Mouse (Mus musculus) hindbrain, embryonic 15.5 days (tissue): ENCODE data around the gene Irs1. TPM values are rescaled to one million over a fixed set of nuclear protein-coding genes. Genes with fewer than 3 reads are reported as not detected.

Source experiments
- ATAC-seq: fragments of 200-750 bp; cut with Nextera tagmentation; 2 replicates; pipeline ENCODE4 v1.8.0; 2017; ENCODE audit warnings: low read depth, moderate number of reproducible peaks, moderate TSS enrichment; ENCODE audit not compliant: low FRiP score
- H3K27ac ChIP-seq: fragments of 300-500 bp; sonication (generic); replicated peaks from 2 replicates; pipeline ENCODE4 v1.5.1; 2015; ENCODE audit warnings: mild to moderate bottlenecking, inconsistent platforms
- H3K27me3 ChIP-seq: fragments of 300-500 bp; sonication (generic); 2 replicates; pipeline ENCODE4 v1.6.1; 2015; ENCODE audit warnings: control low read depth, inconsistent platforms
- H3K36me3 ChIP-seq: fragments of 300-500 bp; sonication (generic); 2 replicates; pipeline ENCODE4 v1.6.1; 2015; ENCODE audit warnings: control low read depth, inconsistent platforms
- H3K4me1 ChIP-seq: fragments of 300-500 bp; sonication (generic); replicated peaks from 2 replicates; pipeline ENCODE4 v1.6.1; 2015; ENCODE audit warnings: control low read depth, inconsistent platforms
- H3K4me2 ChIP-seq: fragments of 300-500 bp; sonication (generic); 2 replicates; pipeline ENCODE4 v1.6.1; 2015; ENCODE audit warnings: moderate library complexity, mild to moderate bottlenecking, inconsistent platforms
- H3K4me3 ChIP-seq: fragments of 300-500 bp; sonication (generic); 2 replicates; pipeline ENCODE4 v1.5.1; 2015; ENCODE audit warnings: mild to moderate bottlenecking, inconsistent platforms
- H3K9ac ChIP-seq: fragments of 300-500 bp; sonication (generic); 2 replicates; pipeline ENCODE4 v1.6.1; 2015; ENCODE audit warnings: inconsistent platforms
- H3K9me3 ChIP-seq: fragments of 300-500 bp; sonication (generic); 2 replicates; pipeline ENCODE4 v1.6.1; 2016; ENCODE audit warnings: control low read depth, inconsistent platforms
- whole genome bisulfite sequencing: fragments of 180-500 bp; shearing (Covaris S2); methylation state at CpG from one replicate; pipeline ENCODE4 v1.1.7; 2015; 5-methylcytosine and 5-hydroxymethylcytosine counted together
- polyA plus RNA-seq: library from polyadenylated mRNA; unstranded; fragments of >200 nt; fragmentation: Nextera tagmentation; extraction: Ambion mirVana; gene quantifications from 2 replicates; pipeline ENCODE4 v1.2.1, GENCODE M21; 2015

The Irs1 gene
- polyA plus RNA-seq, 1 experiment from 2014 or later = 9.0 TPM

DNA sequence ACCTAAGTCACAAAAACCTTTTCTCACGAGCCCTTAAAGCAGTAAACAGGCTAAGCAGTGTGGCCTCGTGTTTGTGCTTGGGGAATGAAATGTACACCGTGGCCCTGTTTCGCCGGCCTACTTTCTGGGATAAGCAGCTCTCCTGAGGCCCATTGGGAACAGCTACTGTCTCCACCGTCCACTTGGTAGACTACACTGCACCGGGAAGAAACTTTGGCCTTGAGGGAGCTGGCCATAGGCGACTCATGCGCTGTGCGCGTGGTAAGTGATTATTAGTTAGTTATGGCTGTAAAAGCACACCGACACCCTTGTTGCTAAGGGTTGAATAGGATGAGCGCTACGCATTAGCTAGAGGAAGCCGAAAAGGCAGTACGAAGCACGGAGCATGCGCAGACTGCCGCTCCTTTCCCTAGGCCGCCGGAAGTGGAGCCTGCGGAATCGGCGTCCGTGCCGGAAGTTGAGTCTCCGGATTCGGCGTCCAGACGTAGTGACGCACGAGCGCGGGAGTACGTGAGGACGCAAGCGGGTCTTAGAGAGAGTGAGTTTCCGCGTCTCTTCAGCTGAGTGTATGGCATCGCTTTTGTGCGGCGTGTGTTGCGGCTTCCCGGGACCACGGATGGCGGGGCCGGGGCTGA is 25.0 kb upstream of the Irs1 start, which contains the start of gene Rhbdd1:
Gene Rhbdd1 (plus strand): TSS at position 342 of the 635 bp plus-strand sequence.
- Histone ChIP-seq H3K36me3 (no peaks in the 10 kb centered on the region), H3K27me3 (no peaks in the 10 kb centered on the region), H3K4me3 (peak within 1 kb of the TSS; percentile 94), H3K4me1 (peaks cover 23% of the 10 kb centered on the region), H3K4me2 (peak within 1 kb of the TSS; percentile 65), H3K9ac (peak within 1 kb of the TSS; percentile 95), H3K9me3 (no peaks in the 10 kb centered on the region), H3K27ac (peak within 1 kb of the TSS; percentile 98)
- peak; percentile 99 for ATAC-seq
- WGBS = 4% methylated on average over 47 of the region's 47 CpGs

DNA sequence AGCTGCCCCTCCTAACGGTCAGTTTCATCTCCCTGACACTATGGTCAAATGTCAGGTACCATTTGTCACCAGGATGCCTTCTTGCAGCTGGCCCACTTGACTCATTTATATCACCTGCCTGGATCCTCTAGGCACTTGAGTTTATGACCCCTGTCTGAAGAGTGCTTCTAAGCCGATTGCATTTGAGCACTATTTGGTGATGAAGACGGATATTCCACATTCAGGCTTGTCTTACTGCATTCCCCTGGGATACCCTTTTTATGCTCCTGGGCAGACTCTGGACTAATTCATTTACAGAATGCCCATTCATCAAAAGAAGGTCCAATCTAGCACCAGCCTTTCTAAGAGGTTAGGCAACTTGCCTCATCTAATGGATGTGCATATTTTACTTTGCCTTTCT is 13.3 kb upstream of the Irs1 start:
- H3K36me3 ChIP-seq = no peaks in the 10 kb centered on the region
- H3K4me3 ChIP-seq = no peak overlapping the region
- no peaks in the 10 kb centered on the region for H3K4me1 ChIP-seq
- 48% methylated on average over 3 of the region's 3 CpGs for WGBS
- H3K9me3 ChIP-seq = no peaks in the 10 kb centered on the region
- no peak overlapping the region for H3K9ac ChIP-seq
- H3K27me3 ChIP-seq = no peaks in the 10 kb centered on the region
- H3K4me2 ChIP-seq = no peak overlapping the region
- no peak overlapping the region for H3K27ac ChIP-seq
- no peak for ATAC-seq

DNA sequence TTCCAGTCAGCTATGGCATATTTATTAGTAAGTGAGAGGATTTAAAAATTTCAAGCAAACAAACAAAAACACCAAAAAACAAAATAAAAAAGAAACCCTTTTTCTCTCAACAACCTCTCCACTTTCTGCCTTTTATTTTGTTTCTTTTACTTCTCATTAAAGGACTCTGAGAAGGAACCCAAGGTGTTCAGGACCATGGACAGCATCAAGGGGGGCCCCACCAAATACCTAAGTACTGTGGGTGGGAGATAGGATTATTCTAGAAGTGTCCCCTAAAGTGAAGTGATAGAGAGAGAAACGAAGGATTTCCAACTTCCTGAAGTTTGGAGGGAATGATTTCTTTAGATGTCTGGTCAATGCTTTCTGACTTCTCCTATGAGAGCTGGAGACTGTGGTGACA is 7.4 kb upstream of the Irs1 start:
- Histone ChIP-seq H3K4me3 (no peak overlapping the region), H3K4me1 (no peaks in the 10 kb centered on the region), H3K9ac (no peak overlapping the region), H3K36me3 (no peaks in the 10 kb centered on the region), H3K4me2 (no peak overlapping the region), H3K9me3 (no peaks in the 10 kb centered on the region), H3K27ac (no peak overlapping the region), H3K27me3 (no peaks in the 10 kb centered on the region)
- WGBS = 55% methylated on average over 1 of the region's 1 CpGs
- no peak for ATAC-seq

DNA sequence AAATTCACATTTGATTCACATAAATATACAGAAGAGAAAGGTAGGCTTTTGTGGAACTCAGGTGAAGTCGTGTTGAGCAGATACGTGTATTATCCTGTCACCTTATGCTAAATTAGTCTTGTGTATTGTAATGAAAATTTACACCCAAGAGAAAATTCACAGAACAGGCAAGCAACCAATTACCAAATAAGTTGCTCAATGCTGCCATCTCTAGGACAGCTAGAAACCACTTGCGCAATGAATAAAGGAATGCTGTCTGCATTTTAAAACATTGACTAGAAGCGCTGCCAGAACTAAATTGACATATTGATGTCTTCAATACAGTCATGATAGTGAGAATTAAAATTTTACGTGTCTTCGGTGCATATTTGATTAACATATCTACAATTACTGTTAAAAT is 2.9 kb upstream of the Irs1 start:
- Histone ChIP-seq H3K4me2 (no peak overlapping the region), H3K4me3 (no peak overlapping the region), H3K27me3 (no peaks in the 10 kb centered on the region), H3K27ac (no peak overlapping the region), H3K36me3 (no peaks in the 10 kb centered on the region), H3K4me1 (peaks cover 24% of the 10 kb centered on the region), H3K9ac (no peak overlapping the region), H3K9me3 (no peaks in the 10 kb centered on the region)
- 10% methylated on average over 6 of the region's 6 CpGs for WGBS
- no peak for ATAC-seq

DNA sequence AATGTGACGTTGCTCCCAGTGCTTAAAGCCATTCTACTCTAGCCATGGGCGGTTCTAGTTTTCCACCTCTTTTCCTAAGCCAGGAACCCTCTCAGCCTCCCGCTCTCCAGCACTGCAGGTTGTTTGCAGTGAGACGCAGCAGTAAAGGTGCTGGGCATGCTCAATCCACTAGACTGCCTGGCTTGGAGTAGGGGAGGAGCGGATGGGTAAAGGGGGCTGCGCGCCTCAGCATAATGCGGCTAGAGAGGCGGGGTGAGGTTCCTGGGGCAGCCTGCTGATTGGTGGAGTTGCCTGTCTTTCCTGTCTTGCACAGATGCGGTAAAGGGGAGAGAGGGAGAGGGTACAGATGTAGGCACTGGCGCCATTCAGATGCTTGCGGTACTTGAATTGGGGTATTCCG is 1.6 kb upstream of the Irs1 start:
- 0% methylated on average over 13 of the region's 13 CpGs for WGBS
- peak; percentile 86 for ATAC-seq

DNA sequence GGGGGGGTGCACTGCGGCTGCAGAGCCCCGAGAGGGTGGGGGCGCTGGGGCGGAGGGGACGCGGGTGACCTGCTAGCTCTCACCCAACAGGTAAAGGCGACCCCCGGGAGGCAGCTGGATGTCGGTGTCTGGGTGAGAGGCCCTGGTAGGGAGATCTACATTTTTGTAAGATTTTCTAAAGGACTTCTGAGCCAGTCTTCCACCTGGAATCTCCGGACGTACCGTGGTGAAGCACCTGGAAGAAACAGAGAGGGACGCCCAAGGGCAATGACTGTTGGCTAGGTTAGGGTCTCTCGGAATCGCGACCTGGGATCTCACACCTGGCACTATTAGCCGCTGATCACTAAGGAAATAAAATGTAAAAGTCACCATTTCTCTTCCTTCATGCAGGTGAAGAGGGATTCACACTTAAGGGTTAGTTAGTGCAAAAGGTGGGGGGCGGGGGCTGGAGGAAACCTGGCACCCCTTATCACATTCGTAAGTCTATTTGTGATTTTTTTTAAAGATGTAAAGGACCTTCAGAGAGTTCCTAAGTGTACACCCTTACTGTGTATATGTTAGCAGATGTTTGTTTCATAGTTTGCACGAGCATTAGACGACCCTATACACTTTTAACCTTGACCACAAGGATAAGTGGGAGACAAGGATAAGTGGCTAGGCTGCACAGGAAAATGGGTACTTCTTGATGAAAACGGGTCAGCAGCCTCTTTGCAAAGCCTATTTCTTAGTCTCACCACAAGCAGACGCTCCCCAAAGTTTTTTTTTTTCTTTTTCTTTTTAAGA is 905 bp upstream of the Irs1 start:
- H3K36me3 ChIP-seq = 0 out of 2 replicates have a peak, but pooled peaks cover 4% of the 10 kb centered on the region
- peak overlapping the region; percentile 83 for H3K4me3 ChIP-seq
- H3K27ac ChIP-seq = peak overlapping the region; percentile 99
- peaks cover 44% of the 10 kb centered on the region for H3K4me1 ChIP-seq
- WGBS = 1% methylated on average over 23 of the region's 23 CpGs
- H3K4me2 ChIP-seq = peak overlapping the region; percentile 91
- no peaks in the 10 kb centered on the region for H3K9me3 ChIP-seq
- H3K27me3 ChIP-seq = no peaks in the 10 kb centered on the region
- H3K9ac ChIP-seq = peak overlapping the region; percentile 91
- ATAC-seq = peak; percentile 2; the same call in 1 of the 2 replicates

More for the DNA sequence above, 1.6 kb upstream of the Irs1 start:
- Histone ChIP-seq H3K27ac (peak overlapping the region; percentile 99), H3K4me2 (peak overlapping the region; percentile 91), H3K4me1 (peaks cover 37% of the 10 kb centered on the region), H3K36me3 (0 out of 2 replicates have a peak, but pooled peaks cover 4% of the 10 kb centered on the region), H3K4me3 (peak overlapping the region; percentile 83), H3K9me3 (no peaks in the 10 kb centered on the region), H3K27me3 (no peaks in the 10 kb centered on the region), H3K9ac (peak overlapping the region; percentile 91; the same call in 1 of the 2 replicates)

DNA sequence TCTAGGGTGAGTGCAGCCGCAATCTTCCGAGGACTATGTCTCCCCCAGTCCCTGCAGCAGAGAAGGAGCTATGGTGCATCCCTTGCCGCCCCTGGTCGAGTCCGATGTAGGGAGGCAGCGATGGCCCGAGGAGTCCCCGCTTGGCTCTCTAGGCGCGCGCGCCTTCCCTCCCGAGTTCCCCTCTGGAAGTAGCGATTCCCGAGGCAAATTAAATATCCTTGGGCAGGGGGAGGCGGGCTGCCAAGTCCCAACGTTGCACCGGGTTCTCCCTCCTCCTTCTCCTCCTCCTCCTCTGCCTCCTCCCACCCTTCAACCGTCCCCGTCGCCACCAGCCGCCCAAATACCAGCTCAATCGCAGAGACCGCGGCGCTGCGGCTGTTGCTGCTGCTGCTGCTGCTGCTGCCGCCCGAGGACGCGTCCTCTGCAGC is 479 bp downstream of the Irs1 start:
- peaks cover 56% of the 10 kb centered on the region for H3K4me1 ChIP-seq
- whole genome bisulfite sequencing = 0% methylated on average over 31 of the region's 31 CpGs

DNA sequence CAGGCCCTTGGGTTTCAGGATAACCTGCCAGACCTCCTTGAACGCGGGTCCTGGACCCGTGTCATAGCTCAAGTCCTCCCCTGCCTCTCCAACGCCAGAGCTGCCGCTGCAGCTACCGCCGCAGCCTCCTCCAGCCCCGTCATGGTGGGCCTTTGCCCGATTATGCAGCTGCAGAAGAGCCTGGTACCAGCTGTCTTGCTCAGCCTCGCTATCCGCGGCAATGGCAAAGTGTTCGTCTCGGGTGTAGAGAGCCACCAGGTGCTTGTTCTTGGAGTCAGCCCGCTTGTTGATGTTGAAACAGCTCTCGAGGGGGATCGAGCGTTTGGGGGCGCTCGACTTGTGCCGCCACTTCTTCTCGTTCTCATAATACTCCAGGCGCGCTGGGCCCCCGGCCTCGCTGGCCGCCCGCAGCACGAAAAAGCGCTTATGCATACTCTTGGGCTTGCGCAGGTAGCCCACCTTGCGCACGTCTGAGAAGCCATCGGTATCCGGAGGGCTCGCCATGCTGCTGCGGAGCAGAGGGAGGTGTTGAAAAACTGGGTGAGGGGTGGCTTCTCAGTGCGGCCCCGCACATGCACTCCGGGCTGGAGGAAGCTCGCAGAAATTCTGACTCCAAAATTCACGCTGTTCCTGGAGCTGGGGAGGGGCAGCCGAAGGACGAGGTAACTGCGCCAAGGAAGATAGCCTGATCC is 1.1 kb downstream of the Irs1 start:
- H3K27me3 ChIP-seq = no peaks in the 10 kb centered on the region
- H3K9me3 ChIP-seq = no peaks in the 10 kb centered on the region
- 0 out of 2 replicates have a peak, but pooled peaks cover 4% of the 10 kb centered on the region for H3K36me3 ChIP-seq
- under 1% methylated on average over 45 of the region's 45 CpGs for WGBS
- peaks cover 62% of the 10 kb centered on the region for H3K4me1 ChIP-seq
- H3K27ac ChIP-seq = peak overlapping the region; percentile 99
- H3K4me3 ChIP-seq = peak overlapping the region; percentile 83
- peak overlapping the region; percentile 91 for H3K9ac ChIP-seq
- peak overlapping the region; percentile 91 for H3K4me2 ChIP-seq
- ATAC-seq = peak; percentile 0; the same call in 1 of the 2 replicates

More for the DNA sequence above, 479 bp downstream of the Irs1 start:
- Histone ChIP-seq H3K4me2 (peak overlapping the region; percentile 91), H3K4me3 (peak overlapping the region; percentile 83), H3K9ac (peak overlapping the region; percentile 91), H3K36me3 (0 out of 2 replicates have a peak, but pooled peaks cover 4% of the 10 kb centered on the region), H3K9me3 (no peaks in the 10 kb centered on the region), H3K27me3 (no peaks in the 10 kb centered on the region), H3K27ac (peak overlapping the region; percentile 99)
- ATAC-seq = peak; percentile 54

DNA sequence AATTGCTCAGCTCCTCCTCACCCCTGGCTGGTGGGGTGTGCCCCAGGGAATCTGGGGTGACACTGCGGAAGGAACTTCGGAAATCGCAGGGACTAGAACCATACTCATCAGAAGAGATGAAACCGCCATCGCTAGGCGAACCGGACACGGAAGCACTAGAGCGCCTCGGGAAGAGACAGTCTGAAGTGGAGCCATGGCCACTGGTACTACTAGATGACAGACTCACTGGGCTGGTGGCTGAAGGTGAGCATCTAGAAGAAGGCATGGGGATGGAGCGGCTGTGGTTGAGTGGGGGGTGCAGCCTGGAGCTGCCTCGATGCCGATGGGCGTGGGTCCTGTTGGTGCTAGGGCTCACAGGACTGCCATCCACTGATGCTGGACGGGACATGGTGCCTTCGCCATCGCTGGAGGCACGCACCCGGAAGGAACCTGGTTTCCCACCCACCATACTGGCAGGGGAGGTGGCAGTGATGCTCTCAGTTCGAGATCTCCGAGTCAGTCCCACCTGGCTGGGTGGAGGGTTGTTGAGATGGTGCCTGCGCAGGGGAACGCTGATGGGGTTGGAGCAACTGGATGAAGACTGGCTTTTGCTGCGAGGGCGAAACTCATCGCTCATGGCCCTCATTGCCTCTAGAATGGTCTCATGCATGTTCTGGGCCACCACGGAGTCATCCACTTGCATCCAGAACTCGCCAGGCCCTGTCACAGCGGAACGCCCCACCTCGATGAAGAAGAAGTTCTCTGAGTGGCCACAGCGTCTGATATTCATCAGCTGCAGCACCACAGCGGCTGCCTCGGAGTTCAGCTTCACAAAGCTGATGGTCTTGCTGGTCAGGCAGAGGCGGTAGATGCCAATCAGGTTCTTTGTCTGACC is 1.9 kb downstream of the Irs1 start:
- Histone ChIP-seq H3K27ac (peak overlapping the region; percentile 99), H3K4me2 (peak overlapping the region; percentile 91), H3K4me1 (peaks cover 70% of the 10 kb centered on the region), H3K9me3 (no peaks in the 10 kb centered on the region), H3K4me3 (peak overlapping the region; percentile 83), H3K27me3 (no peaks in the 10 kb centered on the region), H3K36me3 (0 out of 2 replicates have a peak, but pooled peaks cover 4% of the 10 kb centered on the region), H3K9ac (peak overlapping the region; percentile 91)
- 65% methylated on average over 35 of the region's 35 CpGs for WGBS
- no peak for ATAC-seq

DNA sequence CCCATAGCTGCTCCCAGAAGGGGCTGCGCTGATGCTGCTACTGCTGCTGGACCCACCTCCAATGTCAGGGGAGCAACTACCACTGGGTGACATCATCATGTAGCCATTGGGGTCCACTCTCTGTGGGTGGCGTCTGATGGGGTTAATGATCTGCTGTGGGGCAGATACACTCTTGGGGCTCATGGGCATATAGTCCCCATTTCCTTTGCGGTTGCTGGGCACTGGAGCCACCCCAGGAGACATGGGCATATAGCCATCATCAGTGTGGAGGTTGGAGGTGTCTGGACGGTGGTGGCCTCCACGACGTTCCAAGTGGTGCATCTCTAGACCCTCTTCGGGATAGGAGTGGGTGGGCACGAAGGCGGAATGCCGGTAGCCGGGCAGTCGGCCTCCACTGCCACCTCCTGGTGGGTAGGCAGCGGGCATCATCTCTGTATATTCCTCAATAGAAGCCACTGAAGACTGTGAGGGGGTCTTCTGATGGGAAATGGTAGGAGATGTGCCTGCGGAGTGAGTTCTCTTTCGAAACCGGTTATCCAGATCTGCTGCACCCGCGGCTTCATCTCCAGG is 2.7 kb downstream of the Irs1 start:
- ATAC-seq = no peak
- H3K9ac ChIP-seq = 0 out of 2 replicates have a peak overlapping the region, but pooled peaks have one; percentile 91
- peak overlapping the region; percentile 91 for H3K4me2 ChIP-seq
- WGBS = 83% methylated on average over 18 of the region's 18 CpGs
- no peaks in the 10 kb centered on the region for H3K27me3 ChIP-seq
- H3K4me1 ChIP-seq = peaks cover 75% of the 10 kb centered on the region
- peak overlapping the region; percentile 83 for H3K4me3 ChIP-seq
- H3K36me3 ChIP-seq = 0 out of 2 replicates have a peak, but pooled peaks cover 4% of the 10 kb centered on the region
- no peaks in the 10 kb centered on the region for H3K9me3 ChIP-seq
- no peak overlapping the region for H3K27ac ChIP-seq
